Mouse (Mus musculus) liver, embryonic 12.5 days (tissue): ENCODE measurements around the gene Hcn3. TPM values are rescaled to one million over a fixed set of nuclear protein-coding genes. Genes with fewer than 3 reads are reported as not detected.
A peak's percentile ranks its signal among the peaks of the same experiment; 100 is the strongest.

Experiments used
- ATAC-seq: fragments of 200-750 bp; cut with Nextera tagmentation; 2 replicates; pipeline ENCODE4 v1.8.0; 2017; ENCODE audit warnings: moderate number of reproducible peaks, mild to moderate bottlenecking, moderate library complexity
- H3K27ac ChIP-seq: fragments of 300-500 bp; sonication (generic); 2 replicates; pipeline ENCODE4 v1.5.1; 2016; ENCODE audit warnings: mild to moderate bottlenecking
- H3K27me3 ChIP-seq: fragments of 300-500 bp; sonication (generic); replicated peaks from 2 replicates; pipeline ENCODE4 v1.6.1; 2016; ENCODE audit warnings: mild to moderate bottlenecking, moderate library complexity
- H3K36me3 ChIP-seq: fragments of 300-500 bp; sonication (generic); 2 replicates; pipeline ENCODE4 v1.6.1; 2016; ENCODE audit warnings: mild to moderate bottlenecking, moderate library complexity
- H3K4me1 ChIP-seq: fragments of 300-500 bp; sonication (generic); 2 replicates; pipeline ENCODE4 v1.6.1; 2016
- H3K4me2 ChIP-seq: fragments of 300-500 bp; sonication (generic); 2 replicates; pipeline ENCODE4 v1.6.1; 2016; ENCODE audit warnings: mild to moderate bottlenecking, moderate library complexity
- H3K4me3 ChIP-seq: fragments of 300-500 bp; sonication (generic); 2 replicates; pipeline ENCODE4 v1.5.1; 2016; ENCODE audit warnings: mild to moderate bottlenecking, moderate library complexity
- H3K9ac ChIP-seq: fragments of 300-500 bp; sonication (generic); 2 replicates; pipeline ENCODE4 v1.6.1; 2016; ENCODE audit warnings: mild to moderate bottlenecking, moderate library complexity
- H3K9me3 ChIP-seq: fragments of 300-500 bp; sonication (generic); replicated peaks from 2 replicates; pipeline ENCODE4 v1.6.1; 2016; ENCODE audit warnings: mild to moderate bottlenecking, moderate library complexity
- WGBS: fragments of 180-500 bp; shearing (Covaris S2); methylation state at CpG from one replicate; pipeline ENCODE4 v1.1.7; 2016; ENCODE audit not compliant: insufficient replicate concordance; 5-methylcytosine and 5-hydroxymethylcytosine counted together
- polyA plus RNA-seq: library from polyadenylated mRNA; unstranded; fragments of >200 nt; fragmentation: Nextera tagmentation; extraction: Ambion mirVana; gene quantifications from 2 replicates; pipeline ENCODE4 v1.2.1, GENCODE M21; 2016

Hcn3 gene
- 0.81 and 0.86 TPM in 2 replicates for polyA plus RNA-seq

DNA sequence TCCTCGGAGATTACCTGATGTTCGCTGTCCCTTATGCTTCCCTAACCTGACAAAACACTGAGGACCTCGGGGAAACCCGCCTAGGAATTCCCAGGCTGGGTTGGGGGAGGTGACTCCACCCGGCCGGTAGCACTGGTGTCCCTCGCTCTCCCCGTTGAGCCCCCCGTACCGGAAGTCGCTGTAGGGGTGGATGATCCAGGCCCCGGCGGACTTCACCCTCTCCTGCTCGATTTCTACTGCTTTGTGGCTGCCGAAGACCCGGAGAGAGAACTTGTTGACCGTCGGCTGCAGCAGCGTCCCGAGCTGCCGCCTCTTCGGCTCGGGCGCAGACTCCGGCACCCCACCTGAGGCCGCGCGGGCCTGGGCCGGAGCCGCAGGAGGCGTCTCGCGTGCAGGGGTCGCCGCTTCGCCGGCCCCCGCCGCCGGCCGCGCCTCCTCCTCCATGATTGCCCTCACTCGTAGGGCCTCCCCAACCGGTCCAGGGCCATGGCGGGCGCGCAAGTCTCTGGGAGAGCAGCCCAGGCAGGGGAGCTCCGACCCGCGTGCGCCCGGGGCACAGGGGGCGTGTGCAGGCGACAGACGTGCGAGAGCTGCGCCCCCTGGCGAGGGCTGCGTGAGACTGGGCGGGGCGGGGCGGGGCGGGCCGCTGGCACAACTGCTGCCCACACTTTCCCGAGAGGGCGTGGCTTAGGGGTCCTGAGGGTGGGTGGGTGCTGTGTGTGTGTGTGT, at the start of gene Hcn3:
Hcn3 (minus strand) TSS at position 581 of the 729 bp plus-strand sequence.
- Histone ChIP-seq H3K27me3 (peaks cover 42% of the 10 kb centered on the region), H3K4me3 (peak within 1 kb of the TSS; percentile 63), H3K9ac (peak within 1 kb of the TSS; percentile 59), H3K4me2 (peak within 1 kb of the TSS; percentile 99), H3K27ac (no peak within 1 kb of the TSS), H3K4me1 (peaks cover 36% of the 10 kb centered on the region), H3K36me3 (no peaks in the 10 kb centered on the region), H3K9me3 (no peaks in the 10 kb centered on the region)
- under 1% methylated on average over 66 of the region's 66 CpGs for WGBS
- peak; percentile 48 for ATAC-seq

DNA sequence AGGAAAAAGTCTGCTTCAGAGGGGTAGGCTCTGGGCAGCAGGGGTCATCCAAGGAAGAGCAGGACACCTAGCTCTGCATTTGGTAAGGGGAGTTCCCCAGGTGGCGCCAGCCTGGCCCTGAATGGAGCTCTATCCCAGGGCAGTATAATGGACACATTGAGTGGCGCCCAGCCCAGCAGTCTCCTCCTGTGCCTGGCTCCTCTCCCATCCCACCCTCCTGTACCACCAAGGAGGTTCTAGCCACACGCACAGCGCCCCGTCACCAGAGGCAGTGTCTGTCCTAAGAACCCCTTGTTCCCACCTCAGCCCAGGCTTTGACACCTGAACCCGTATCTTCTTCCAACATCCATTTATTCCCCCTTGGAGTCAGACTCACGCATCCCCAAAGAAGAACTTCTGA, 49.7 kb upstream of the Hcn3 start:
- no peak for ATAC-seq
- no peak overlapping the region for H3K9ac ChIP-seq

DNA sequence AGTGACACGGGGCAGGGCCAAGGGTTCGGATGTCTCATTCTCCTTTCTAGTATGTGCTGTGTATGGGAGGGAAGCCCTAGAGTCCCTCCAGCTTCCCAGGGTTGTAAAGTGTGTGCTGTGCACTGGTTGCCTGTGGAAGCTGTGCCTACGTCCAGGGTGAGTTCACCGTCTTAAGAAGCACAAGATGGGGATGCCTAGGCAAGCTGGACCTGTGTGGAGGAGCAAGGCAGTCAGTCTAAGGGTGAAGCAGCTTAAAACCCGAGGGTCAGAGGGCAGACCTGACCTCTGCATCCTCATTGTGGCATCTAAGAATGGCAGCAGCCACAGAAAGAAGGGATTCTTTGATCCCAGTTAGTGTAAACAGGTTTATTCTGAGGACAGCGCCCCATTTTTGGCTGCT, 48.7 kb upstream of the Hcn3 start:
- Histone ChIP-seq H3K4me1 (peaks cover 23% of the 10 kb centered on the region), H3K36me3 (peaks cover 78% of the 10 kb centered on the region), H3K27me3 (no peaks in the 10 kb centered on the region), H3K9me3 (no peaks in the 10 kb centered on the region), H3K9ac (no peak overlapping the region), H3K27ac (no peak overlapping the region), H3K4me3 (no peak overlapping the region), H3K4me2 (no peak overlapping the region)
- 82% methylated on average over 6 of the region's 6 CpGs for WGBS
- no peak for ATAC-seq

More for the DNA sequence above, 49.7 kb upstream of the Hcn3 start:
- Histone ChIP-seq H3K4me3 (no peak overlapping the region), H3K27ac (no peak overlapping the region), H3K4me1 (peaks cover 29% of the 10 kb centered on the region), H3K9me3 (no peaks in the 10 kb centered on the region), H3K4me2 (no peak overlapping the region), H3K27me3 (no peaks in the 10 kb centered on the region), H3K36me3 (peaks cover 69% of the 10 kb centered on the region)
- 84% methylated on average over 7 of the region's 7 CpGs for WGBS

DNA sequence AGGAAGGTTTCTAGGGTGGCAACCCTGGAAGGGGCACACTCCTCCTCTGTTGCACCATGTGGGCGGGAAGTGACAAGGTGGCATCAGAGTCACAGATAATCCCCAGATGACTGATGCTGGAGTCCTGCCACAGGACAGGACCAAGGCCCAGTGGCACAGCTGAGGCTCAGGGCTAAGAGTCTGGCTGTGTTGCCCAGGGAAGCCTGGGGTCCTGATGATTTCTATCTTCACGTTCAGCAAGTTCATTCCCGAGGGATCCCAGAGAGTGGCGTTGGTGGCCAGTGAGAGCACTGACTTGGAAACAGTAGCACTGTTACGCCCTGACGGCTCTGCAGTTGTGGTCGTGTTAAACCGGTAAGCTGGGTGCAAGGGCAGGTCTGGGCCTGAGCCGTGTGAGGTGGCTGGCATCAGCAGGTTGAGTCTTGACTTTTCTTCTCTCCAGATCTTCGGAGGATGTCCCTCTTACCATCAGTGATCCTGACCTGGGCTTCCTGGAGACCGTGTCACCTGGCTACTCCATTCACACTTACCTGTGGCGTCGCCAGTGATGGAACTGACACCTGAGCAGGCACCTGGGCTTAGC, 48.2 kb upstream of the Hcn3 start:
- Histone ChIP-seq H3K9ac (no peak overlapping the region), H3K27me3 (no peaks in the 10 kb centered on the region), H3K4me1 (peaks cover 24% of the 10 kb centered on the region), H3K9me3 (no peaks in the 10 kb centered on the region), H3K4me2 (no peak overlapping the region), H3K36me3 (peaks cover 78% of the 10 kb centered on the region), H3K4me3 (no peak overlapping the region), H3K27ac (no peak overlapping the region)
- no peak for ATAC-seq
- 90% methylated on average over 13 of the region's 13 CpGs for WGBS

DNA sequence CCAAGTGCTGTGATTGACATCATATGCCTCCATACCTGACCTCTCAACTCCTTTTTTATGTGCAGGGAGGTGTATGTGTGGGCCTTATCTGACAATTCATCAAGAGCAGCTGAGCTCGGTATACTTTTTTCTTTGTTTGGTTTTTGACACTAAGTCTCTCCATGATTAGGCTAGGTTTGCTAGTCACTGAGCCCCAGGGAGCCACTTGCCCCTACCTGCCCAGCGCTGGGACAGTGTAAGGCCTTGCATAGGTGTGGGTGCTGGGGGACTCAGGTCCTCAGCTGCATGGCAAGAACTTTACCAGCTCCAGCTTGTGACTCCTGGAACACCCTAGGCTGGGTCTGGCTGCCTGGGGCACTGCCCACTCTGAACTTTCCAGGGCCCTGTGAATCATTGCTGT, 46.7 kb upstream of the Hcn3 start:
- no peak overlapping the region for H3K4me3 ChIP-seq
- no peak overlapping the region for H3K9ac ChIP-seq
- no peak overlapping the region for H3K4me2 ChIP-seq
- peaks cover 77% of the 10 kb centered on the region for H3K36me3 ChIP-seq
- H3K27me3 ChIP-seq = no peaks in the 10 kb centered on the region
- WGBS = 68% methylated on average over 2 of the region's 2 CpGs
- no peak for ATAC-seq
- H3K27ac ChIP-seq = no peak overlapping the region
- no peaks in the 10 kb centered on the region for H3K9me3 ChIP-seq
- H3K4me1 ChIP-seq = peaks cover 17% of the 10 kb centered on the region

DNA sequence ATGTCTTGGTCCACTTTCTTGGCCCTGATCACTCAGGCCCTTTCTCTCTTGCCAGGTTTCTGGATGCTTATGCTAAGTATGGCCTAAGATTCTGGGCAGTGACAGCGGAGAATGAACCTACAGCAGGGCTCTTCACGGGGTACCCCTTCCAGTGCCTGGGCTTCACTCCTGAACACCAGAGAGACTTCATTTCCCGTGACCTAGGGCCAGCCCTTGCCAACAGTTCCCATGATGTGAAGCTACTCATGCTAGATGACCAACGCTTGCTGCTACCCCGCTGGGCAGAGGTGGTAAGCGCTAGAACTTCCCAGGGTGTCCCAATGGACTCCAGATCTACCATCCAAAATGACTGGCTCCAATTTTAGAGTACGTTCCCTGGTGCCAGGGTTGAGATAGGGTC, 46.1 kb upstream of the Hcn3 start:
- no peak overlapping the region for H3K4me3 ChIP-seq
- no peaks in the 10 kb centered on the region for H3K27me3 ChIP-seq
- 81% methylated on average over 7 of the region's 7 CpGs for WGBS
- H3K27ac ChIP-seq = no peak overlapping the region
- peaks cover 71% of the 10 kb centered on the region for H3K36me3 ChIP-seq
- no peaks in the 10 kb centered on the region for H3K9me3 ChIP-seq
- H3K9ac ChIP-seq = no peak overlapping the region
- no peak overlapping the region for H3K4me2 ChIP-seq
- H3K4me1 ChIP-seq = peaks cover 12% of the 10 kb centered on the region
- ATAC-seq = no peak

DNA sequence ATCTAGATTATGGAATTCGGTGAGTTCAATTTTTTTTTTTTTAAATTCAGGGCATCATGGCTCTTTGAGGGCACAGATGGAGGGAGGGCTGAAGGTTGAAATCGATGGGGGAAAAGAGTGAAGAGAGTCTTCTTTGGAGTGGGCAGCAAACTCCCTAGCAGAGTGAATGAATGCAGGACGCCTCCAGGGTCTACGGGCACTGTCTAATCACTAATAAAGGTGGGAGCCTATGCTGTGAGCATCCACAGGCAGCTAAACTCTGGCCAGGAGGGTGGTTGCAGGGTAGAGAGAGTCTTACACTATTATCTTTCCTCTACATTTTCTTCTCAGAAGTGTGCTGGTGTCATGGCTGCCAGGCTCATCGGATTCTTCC, 43.1 kb upstream of the Hcn3 start:
- H3K9me3 ChIP-seq = no peaks in the 10 kb centered on the region
- peak overlapping the region; percentile 76 for H3K4me2 ChIP-seq
- H3K27me3 ChIP-seq = no peaks in the 10 kb centered on the region; the same call in 1 of the 2 replicates
- peaks cover 42% of the 10 kb centered on the region for H3K36me3 ChIP-seq
- H3K4me3 ChIP-seq = peak overlapping the region; percentile 72
- H3K27ac ChIP-seq = peak overlapping the region; percentile 59
- no peak for ATAC-seq
- H3K4me1 ChIP-seq = peaks cover 11% of the 10 kb centered on the region
- H3K9ac ChIP-seq = peak overlapping the region; percentile 74
- 21% methylated on average over 5 of the region's 5 CpGs for WGBS

DNA sequence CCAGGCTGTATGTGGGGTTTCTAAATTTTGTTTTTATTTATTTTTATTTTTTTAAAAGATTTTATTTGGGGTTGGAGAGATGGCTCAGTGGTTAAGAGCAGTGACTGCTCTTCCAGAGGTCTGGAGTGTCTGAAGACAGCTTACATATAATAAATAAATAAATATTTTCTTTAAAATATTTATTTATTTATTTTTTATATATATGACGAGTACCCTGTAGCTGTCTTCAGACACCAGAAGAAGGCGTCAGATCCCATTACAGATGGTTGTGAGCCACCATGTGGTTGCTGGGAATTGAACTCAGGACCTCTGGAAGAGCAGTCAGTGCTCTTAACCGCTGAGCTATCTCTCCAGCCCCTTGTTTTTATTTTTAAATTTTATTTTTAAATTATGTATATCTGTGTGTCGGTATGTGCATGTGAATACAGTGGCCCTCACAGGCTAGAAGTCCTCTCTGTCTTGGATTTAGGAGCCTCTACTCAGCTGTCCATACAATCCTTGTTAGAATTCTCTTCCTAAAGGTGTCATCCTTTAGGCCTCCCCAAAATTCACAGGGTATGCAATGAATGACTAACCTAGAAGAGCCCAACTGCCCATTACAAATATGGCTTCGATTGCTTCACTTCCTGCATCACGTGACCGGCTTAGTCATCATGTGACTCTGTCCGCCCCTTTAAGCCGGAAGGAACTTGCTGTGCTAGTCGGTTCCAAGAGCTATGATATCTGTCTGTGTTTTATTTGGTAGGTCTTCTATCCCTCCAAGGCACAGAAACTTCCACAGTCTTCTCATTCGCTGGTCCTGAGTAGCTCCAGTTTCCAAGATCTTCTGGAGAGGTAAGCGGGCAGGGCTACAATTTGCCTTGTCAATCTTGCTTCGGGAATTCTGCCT, 42.5 kb upstream of the Hcn3 start, which contains the start of gene Gba:
Gba (plus strand) TSS at position 676 of the 889 bp plus-strand sequence.
- WGBS = 22% methylated on average over 13 of the region's 13 CpGs
- H3K9ac ChIP-seq = peak within 1 kb of the TSS; percentile 74
- H3K9me3 ChIP-seq = no peaks in the 10 kb centered on the region
- H3K27ac ChIP-seq = peak within 1 kb of the TSS; percentile 59
- peaks cover 35% of the 10 kb centered on the region for H3K36me3 ChIP-seq
- H3K27me3 ChIP-seq = peaks cover 4% of the 10 kb centered on the region; the same call in 1 of the 2 replicates
- peak within 1 kb of the TSS; percentile 72 for H3K4me3 ChIP-seq
- ATAC-seq = peak; percentile 76
- H3K4me2 ChIP-seq = peak within 1 kb of the TSS; percentile 76
- peaks cover 11% of the 10 kb centered on the region for H3K4me1 ChIP-seq

DNA sequence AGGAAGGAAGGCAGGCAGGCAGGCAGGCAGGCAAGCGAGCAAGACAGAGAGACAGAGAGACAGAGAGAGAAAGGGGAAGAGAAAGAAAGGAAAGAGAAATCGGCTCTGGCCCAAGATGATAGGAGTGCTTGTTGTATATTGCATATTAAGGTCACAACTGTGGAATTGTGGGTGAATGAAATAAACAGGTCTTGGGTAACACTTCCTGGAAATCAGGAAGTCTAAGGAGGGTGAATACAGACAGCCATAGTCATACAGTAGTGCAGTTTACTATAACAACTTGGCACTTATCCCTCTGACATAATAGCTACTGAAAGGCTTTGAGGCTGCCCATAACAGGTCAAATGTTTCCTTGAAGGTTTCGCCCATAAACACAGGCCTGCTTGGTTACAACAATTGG, 39.8 kb upstream of the Hcn3 start:
- H3K9ac ChIP-seq = no peak overlapping the region
- no peak for ATAC-seq
- peaks cover 33% of the 10 kb centered on the region for H3K4me1 ChIP-seq
- H3K4me3 ChIP-seq = no peak overlapping the region
- H3K4me2 ChIP-seq = no peak overlapping the region
- peaks cover 10% of the 10 kb centered on the region for H3K36me3 ChIP-seq
- peaks cover 4% of the 10 kb centered on the region; the same call in 1 of the 2 replicates for H3K27me3 ChIP-seq
- H3K27ac ChIP-seq = no peak overlapping the region
- WGBS = 50% methylated on average over 3 of the region's 3 CpGs
- no peaks in the 10 kb centered on the region for H3K9me3 ChIP-seq

DNA sequence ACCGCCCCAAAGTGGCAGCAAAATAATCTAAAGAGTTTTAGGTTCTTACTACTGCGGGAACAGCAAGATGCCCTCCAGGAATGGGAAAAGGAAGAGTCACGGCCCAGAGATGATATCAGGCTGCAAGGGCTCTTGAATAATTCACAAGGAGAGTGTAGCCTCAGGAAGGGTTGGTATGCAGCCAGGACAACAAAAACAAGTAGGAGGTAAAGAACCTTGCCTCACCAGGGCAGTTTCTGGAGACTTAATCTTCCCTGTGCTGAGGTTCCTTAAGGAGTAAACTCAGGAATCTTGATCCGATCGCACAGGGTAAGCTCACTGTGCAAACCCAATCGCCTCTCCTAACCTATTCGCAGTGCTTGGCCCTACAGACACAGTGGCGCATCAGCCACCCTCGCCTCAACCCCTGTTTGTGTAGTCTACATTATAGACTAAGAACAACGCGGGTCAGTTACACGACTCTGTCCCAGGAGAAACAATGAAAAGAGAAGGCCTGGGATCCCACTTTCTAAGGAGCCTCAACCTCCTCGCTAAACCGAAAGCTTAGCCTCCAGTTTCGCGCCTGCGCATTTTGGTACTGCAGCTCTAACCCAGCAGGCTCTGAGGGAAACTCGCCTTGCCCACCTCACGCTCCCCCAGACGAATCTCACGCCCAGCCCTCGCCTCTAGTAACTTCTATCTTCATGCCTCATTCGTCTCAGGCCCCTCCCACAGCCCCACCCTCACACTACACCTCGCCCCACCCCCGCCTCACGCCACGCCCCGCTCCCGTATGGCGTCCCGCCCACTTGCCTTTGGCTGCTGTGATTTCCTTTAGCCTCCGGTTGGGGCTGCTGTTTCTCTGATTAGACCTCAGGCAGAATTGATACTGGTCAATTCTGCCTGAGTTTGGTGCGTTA, 36.2 kb upstream of the Hcn3 start:
- H3K9ac ChIP-seq = peak overlapping the region; percentile 67
- no peaks in the 10 kb centered on the region for H3K36me3 ChIP-seq
- H3K4me2 ChIP-seq = peak overlapping the region; percentile 82
- H3K27me3 ChIP-seq = peaks cover 4% of the 10 kb centered on the region; the same call in 1 of the 2 replicates
- 8% methylated on average over 33 of the region's 33 CpGs for WGBS
- H3K9me3 ChIP-seq = no peaks in the 10 kb centered on the region
- peaks cover 23% of the 10 kb centered on the region for H3K4me1 ChIP-seq
- H3K27ac ChIP-seq = peak overlapping the region; percentile 78
- H3K4me3 ChIP-seq = peak overlapping the region; percentile 56
- peak; percentile 92 for ATAC-seq

DNA sequence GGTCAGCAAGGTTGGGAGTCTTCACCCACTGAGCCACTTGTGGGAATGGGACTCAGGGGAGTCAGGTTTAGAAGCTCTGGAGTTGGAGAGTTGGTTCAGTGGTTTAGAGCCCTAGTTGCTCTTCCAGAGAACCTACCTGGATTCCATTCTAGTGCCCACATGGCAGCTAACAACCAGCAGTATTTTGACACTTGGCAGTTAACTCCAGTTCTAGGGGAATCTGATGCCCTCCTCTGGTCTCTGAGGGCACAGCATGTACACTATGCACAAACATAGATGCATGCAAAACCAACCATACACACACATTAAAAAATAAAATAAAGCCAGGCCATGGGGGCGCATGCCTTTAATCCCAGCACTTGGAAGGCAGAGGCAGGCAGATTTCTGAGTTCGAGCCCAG, 33.9 kb upstream of the Hcn3 start:
- Histone ChIP-seq H3K4me3 (no peak overlapping the region), H3K9me3 (no peaks in the 10 kb centered on the region), H3K27ac (no peak overlapping the region), H3K27me3 (peaks cover 5% of the 10 kb centered on the region; the same call in 1 of the 2 replicates), H3K9ac (no peak overlapping the region), H3K36me3 (0 out of 2 replicates have a peak, but pooled peaks cover under 1% of the 10 kb centered on the region), H3K4me2 (no peak overlapping the region), H3K4me1 (peaks cover 33% of the 10 kb centered on the region)
- ATAC-seq = no peak
- 79% methylated on average over 2 of the region's 2 CpGs for WGBS
